Mouse (Mus musculus) adrenal gland, postnatal 36 days (tissue): ENCODE measurements around the gene Rpl7l1. TPM values are rescaled to one million over a fixed set of nuclear protein-coding genes. Genes with fewer than 3 reads are reported as not detected.
"Not testable (repeated sequence)": the region's sequence is repeated elsewhere in the genome, so short reads cannot be mapped to it uniquely, and the experiment has no call there.

Experiments
- DNase-seq, 2 experiments: peaks; one replicate each; pipeline ENCODE4 v3.0.0; 2021; ENCODE audit warnings: mixed read lengths in 1 of 2
- total RNA-seq, 2 experiments: library from RNA; stranded (reverse); gene quantifications; 2 replicates each; pipeline ENCODE4 v1.2.3; 2021

Gene Rpl7l1
- total RNA-seq, 2 experiments from 2014 or later = 89.0 to 97.3 TPM

GRCm38 (mm10) chr17:46776087-46776486, 6.4 kb downstream of the Rpl7l1 start:
- no peak for DNase-seq

DNA sequence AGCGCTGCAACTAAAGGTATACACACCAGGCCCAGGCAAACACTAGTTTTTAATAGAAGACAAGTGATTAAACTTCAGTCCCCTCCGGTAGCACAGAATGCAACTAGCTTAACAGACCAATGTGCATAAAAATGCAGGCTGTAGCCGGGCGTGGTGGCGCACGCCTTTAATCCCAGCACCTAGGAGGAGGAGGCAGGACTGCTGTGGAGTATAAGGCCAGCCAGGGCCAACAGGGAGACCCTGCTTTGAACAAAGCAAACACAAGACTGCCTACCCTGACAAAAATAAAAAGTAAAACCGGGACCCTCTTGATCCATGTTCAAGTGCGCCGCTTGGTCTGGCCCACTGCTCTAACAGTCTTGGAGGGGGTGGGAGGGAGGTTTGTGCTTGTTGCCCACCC, 7.4 kb downstream of the Rpl7l1 start:
- no peak for DNase-seq

DNA sequence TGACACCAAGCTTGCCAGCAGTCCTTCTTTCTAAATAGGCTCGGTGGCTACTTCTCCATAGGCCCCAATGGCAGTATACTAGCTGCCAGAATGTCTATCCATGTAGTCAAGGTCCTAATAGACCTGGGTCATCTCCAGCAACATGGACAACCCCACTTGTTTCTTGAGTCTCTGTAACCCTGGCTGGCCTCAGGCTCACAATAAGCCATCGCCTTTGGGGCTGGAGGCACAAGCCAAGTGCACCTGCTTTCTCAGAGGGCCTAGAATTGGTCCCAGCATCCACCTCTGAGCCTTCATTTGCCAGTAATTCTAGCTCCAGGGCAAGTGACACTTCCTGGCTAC, 8.4 kb downstream of the Rpl7l1 start:
- DNase-seq = no peak

DNA sequence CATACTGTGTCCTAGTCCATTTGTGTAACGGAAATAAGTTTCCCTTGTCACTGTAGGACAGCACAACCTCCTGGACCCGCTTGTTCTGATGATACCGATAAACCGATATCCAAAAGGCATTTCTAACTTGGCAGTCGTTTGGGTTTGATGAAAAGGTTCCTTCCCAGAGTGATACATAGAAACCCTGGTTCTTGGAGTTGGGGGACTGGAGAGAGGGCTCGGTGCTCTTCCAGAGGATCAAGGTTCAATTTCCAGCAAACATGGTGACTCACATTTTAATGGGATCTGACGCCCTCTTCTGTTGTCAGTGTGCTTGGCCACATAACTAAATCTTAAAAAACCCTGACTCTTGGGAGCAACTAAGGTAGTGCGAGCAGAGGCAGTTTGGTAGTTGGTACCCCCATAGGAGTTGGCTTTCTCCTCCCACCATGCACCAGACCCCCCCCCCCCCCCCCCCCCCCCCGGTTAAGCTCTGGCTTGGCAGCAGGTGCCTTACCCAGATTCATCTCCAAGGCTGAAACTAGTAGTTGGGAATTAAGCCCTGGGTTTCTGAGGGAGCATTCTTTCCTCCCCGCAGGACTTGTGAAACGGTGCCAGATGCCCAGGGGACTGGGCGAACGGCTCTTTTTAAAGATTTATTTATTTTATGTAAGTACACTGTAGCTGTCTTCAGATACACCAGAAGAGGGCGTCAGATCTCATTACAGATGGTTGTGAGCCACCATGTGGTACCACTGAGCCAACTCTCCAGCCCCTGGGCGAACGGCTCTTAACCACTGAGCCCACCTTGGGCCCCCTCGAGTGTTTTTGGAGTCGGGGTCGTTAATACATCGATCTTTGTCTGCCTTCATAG, 9.0 kb downstream of the Rpl7l1 start:
- DNase-seq = peak in 1 of 2 experiments; percentile 28

GRCm38 (mm10) chr17:46772404-46773277, 9.8 kb downstream of the Rpl7l1 start, which contains the start of gene 2310039H08Rik:
Gene 2310039H08Rik (plus strand): TSS chr17:46772635.
- DNase-seq = peak; percentile 88 to 89

- no peak for DNase-seq
These were observed 10.5 kb downstream of the Rpl7l1 start for GRCm38 (mm10) chr17:46772038-46772403.

GRCm38 (mm10) chr17:46771616-46772015, 10.9 kb downstream of the Rpl7l1 start:
- no peak for DNase-seq

- DNase-seq = no peak
These were observed 11.4 kb downstream of the Rpl7l1 start for GRCm38 (mm10) chr17:46771025-46771424.

- DNase-seq = no peak
These were observed 11.9 kb downstream of the Rpl7l1 start for GRCm38 (mm10) chr17:46770546-46770945.

DNA sequence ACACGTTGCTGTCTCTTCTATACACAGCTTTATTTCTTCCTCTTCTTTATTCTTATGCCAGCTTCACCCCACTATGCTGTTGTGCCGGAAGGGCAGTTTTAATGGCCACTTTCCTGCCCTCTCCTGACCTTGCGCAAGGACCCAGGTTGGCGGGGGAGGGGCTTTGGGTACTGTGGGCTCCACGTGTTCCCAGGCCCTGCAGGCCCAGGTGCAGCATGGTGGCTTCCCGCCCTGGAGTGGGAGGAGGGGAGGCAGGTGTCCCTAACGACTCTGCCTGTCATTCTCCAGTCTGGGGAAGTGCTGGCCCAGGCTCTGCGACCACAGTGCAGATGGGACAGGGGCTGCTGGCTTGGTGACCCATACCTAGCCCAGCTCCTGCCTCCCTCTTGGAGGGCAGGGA, 14.6 kb downstream of the Rpl7l1 start:
- DNase-seq = no peak

- not testable (repeated sequence) for DNase-seq
These were observed 17.6 kb downstream of the Rpl7l1 start for GRCm38 (mm10) chr17:46764916-46765315.

GRCm38 (mm10) chr17:46763544-46763943, 18.9 kb downstream of the Rpl7l1 start, which contains the start of gene Ptcra:
Gene Ptcra (minus strand): TSS chr17:46763712.
- no peak for DNase-seq

DNA sequence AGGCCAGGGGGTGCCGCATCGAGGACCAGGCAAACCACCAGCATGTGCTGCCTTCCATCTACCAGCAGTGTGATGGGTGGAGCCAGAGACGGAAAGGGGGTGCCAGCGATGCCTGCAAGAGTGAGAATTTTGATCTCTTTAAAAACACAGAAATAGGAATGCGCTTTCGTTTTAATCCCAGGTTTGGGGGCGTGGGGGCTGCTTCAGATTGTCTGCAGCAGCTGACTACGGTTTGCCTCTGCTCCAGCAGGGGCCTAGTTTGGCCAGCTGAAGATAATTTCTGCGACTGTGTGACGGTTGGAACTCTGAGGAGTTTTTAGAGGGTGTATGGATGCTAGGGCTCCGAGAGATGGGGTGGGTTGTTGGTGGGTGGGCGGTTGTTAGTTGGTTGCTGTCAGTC, 23.7 kb downstream of the Rpl7l1 start:
- DNase-seq = no peak

DNA sequence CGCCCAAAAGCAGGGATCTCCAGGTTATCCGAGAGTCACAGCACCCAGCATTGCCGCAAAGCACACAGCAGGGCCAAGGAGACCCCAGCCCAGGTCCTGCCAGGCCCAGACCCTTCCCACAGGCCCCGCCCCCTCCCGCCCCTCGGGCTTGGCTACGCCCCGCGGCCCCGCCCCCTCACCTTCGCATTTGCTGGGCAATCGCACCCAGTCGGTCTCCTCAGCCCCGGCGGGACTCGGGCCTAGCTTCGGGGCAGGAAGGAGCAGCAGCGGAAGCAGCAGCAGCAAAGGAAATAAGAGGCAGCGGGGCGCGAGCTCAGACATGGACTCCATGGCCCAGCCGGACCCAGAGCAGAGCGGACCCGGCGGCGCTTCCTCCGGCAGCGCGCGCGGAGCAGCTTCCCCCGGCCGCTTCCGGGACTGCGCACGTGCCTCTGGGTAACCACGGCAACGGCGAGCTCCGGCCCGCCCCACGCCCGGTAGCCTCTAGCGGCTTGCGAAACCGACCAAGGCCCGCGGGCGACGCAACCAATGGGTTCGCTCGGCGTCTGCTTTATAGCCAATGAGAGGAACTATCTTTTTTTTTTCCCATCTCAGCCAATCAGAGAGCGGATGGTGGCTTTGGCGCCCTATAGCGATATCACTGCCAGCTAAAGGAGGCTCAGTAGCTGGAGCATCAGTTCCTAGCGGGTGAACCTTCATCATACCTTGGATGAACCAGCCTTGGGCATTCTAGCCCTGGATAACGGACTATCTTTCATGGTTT, 30.5 kb downstream of the Rpl7l1 start, which contains the start of gene Cnpy3:
Cnpy3 (minus strand) TSS at position 421 of the 763 bp plus-strand sequence.
- DNase-seq = peak; percentile 98

DNA sequence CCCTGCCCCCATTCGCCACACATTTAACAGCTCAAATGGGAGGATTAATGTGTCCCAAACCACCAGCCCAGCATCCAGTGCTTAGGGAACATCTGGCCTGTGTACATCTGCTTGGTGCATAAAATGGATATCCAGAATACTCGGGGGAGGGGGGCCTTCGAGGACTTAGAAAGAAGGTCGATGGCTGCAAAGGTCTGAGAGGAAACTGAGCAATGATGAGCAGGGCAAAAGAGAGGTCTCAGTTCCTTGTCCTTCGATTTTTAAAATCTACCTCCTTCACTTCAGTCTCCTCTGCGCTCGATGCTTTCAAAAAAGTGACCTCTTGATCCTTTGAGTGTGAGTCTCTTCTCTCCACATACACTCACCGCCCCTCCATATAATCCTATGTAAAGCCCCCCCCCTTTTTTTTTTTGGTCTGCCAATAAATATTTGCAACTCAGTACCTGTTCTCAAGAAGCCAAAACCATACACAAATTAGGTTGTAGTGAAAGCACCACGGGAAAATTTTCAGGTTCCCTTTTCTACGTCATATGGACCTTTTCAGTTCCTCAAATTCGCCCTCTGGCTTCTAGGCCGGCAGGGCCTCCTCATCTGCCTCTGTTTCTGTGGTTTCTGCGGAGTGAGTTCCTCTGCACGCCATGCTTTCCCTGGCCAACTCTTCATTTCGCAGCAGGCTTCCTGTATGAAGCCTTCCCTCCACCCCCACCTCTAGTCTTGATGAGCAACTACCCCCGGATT, 31.2 kb downstream of the Rpl7l1 start:
- no peak for DNase-seq

DNA sequence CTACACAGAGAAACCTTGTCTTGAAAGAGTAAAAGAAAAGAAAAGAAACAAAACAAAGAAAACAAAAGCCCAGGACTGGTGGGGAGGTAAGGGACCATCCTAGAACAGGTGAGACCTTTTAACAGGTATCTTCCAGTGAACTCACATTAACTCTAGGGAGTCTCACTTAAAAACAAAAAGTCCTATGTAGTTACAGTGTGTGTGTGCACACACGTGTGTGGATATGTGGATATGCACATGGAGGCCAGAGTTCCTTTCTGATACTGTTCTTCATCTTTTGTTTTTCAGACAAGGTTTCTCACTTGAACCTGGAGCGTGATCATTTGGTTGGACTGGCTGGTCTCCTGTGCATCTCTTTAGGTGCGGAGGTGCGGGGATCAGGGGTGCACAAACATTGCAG, 31.9 kb downstream of the Rpl7l1 start:
- no peak for DNase-seq

GRCm38 (mm10) chr17:46749282-46749681, 33.2 kb downstream of the Rpl7l1 start:
- no peak for DNase-seq

- no peak for DNase-seq
These were observed 34.7 kb downstream of the Rpl7l1 start for GRCm38 (mm10) chr17:46747806-46748205.

GRCm38 (mm10) chr17:46747234-46747633, 35.2 kb downstream of the Rpl7l1 start:
- DNase-seq = no peak

DNA sequence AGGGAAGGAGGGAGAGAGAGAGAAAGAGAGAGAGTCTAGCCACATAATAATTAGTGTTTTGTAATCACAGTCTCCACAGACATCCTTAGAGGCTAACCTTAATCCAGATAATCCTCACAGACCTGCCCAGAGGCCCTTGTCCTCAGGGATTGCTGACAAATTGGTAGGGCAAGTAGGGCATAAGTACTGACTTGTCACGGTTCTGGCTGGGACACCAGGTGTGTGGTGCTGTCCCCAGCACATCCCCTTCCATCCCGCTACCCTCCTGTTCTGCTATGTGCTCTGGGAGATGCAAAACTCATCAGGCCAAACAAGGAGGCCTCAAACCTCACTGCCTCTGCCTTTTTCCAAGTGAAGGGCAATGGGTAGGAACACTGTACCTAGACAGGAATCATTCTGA, 37.0 kb downstream of the Rpl7l1 start:
- no peak for DNase-seq

GRCm38 (mm10) chr17:46742986-46743385, 39.5 kb downstream of the Rpl7l1 start:
- no peak for DNase-seq

DNA sequence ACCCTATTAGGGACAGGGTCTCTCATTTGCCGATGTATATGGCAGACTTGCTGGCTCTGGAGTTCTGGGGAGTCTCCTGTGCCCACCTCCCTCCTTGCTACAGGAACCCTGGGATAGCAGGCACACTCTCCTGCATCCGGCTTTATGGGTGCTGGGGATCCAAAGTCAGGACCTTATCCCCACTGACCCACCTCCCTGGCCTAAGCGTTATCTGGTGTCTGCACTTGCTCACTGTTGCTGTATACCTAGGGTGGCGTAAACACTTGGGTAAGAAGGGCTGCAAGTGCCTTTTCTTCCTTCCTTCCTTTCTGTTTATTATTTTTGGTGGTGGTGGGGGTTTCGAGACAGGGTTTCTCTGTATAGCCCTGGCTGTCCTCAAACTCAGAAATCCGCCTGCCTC, 41.2 kb downstream of the Rpl7l1 start:
- DNase-seq = no peak
